Mouse (Mus musculus) forebrain, embryonic 14.5 days (tissue): ENCODE data around the gene Mr1. TPM values are rescaled to one million over a fixed set of nuclear protein-coding genes. Genes with fewer than 3 reads are reported as not detected.

Experiments
- ATAC-seq: fragments of 200-750 bp; cut with Nextera tagmentation; 2 replicates; pipeline ENCODE4 v1.8.0; 2017; ENCODE audit warnings: mild to moderate bottlenecking, moderate library complexity
- DNase-seq: peaks from one replicate; pipeline ENCODE4 v3.0.0-alpha.2; 2015; ENCODE audit warnings: low spot score
- H3K27ac ChIP-seq: fragments of 300-500 bp; sonication (generic); 2 replicates; pipeline ENCODE4 v1.5.1; 2014; ENCODE audit warnings: low read depth, mild to moderate bottlenecking, control low read depth, low read length, moderate library complexity
- H3K27me3 ChIP-seq: fragments of 300-500 bp; sonication (generic); replicated peaks from 2 replicates; pipeline ENCODE4 v1.6.1; 2014; ENCODE audit warnings: low read length, control low read depth, mixed read lengths; ENCODE audit not compliant: control insufficient read depth, insufficient read depth
- H3K36me3 ChIP-seq: fragments of 300-500 bp; sonication (generic); 2 replicates; pipeline ENCODE4 v1.6.1; 2014; ENCODE audit warnings: low read length, control low read depth; ENCODE audit not compliant: control insufficient read depth, insufficient read depth
- H3K4me1 ChIP-seq: fragments of 300-500 bp; sonication (generic); 2 replicates; pipeline ENCODE4 v1.6.1; 2014; ENCODE audit warnings: antibody characterized with exemption, low read length, control low read depth; ENCODE audit not compliant: control insufficient read depth, insufficient read depth
- H3K4me2 ChIP-seq: fragments of 300-500 bp; sonication (generic); 2 replicates; pipeline ENCODE4 v1.6.1; 2014; ENCODE audit warnings: mild to moderate bottlenecking, control low read depth, low read length
- H3K4me3 ChIP-seq: fragments of 300-500 bp; sonication (generic); 2 replicates; pipeline ENCODE4 v1.5.1; 2014; ENCODE audit warnings: low read depth, low read length, control low read depth
- H3K9ac ChIP-seq: fragments of 300-500 bp; sonication (generic); 2 replicates; pipeline ENCODE4 v1.6.1; 2014; ENCODE audit warnings: mild to moderate bottlenecking, low read length, control low read depth, moderate library complexity
- H3K9me3 ChIP-seq: fragments of 300-500 bp; sonication (generic); replicated peaks from 2 replicates; pipeline ENCODE4 v1.6.1; 2016; ENCODE audit warnings: low read length, control low read depth, mixed read lengths; ENCODE audit not compliant: control insufficient read depth
- WGBS: fragments of 180-500 bp; shearing (Covaris S2); extraction: QIAGEN DNeasy Blood & Tissue Kit; methylation state at CpG from one replicate; pipeline ENCODE4 v1.1.7; 2014; 5-methylcytosine and 5-hydroxymethylcytosine counted together
- polyA plus RNA-seq: library from polyadenylated mRNA; unstranded; fragments of >200 nt; fragmentation: Nextera tagmentation; extraction: Ambion mirVana; gene quantifications from 2 replicates; pipeline ENCODE4 v1.2.1, GENCODE M21; 2014

Mr1 gene
- polyA plus RNA-seq, 1 experiment from 2014 or later = 1.2 TPM

DNA sequence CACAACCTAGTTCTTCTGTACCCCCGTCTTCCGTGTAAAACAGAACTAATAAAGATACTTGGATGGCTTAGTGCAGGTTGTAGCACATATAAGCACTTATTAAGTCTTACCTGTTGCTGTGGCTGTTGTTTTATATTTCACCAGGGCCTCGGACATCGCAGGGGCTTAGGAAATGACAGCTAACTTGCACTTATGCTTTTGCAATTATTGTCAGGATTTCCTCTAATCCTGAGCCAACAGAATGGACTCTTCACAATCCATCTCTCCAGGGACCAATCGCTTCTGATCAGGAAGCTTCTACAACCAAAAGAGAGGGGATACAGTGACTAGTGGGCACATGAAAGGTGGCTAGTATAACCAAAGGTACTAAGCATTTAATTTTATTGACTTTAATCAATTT is 42.6 kb downstream of the Mr1 start:
- Histone ChIP-seq H3K9ac (no peak overlapping the region), H3K4me2 (no peak overlapping the region), H3K27me3 (no peaks in the 10 kb centered on the region), H3K9me3 (no peaks in the 10 kb centered on the region), H3K36me3 (no peaks in the 10 kb centered on the region), H3K4me3 (no peak overlapping the region), H3K4me1 (peaks cover 4% of the 10 kb centered on the region; the same call in 1 of the 2 replicates), H3K27ac (no peak overlapping the region)
- WGBS = 90% methylated on average over 5 of the region's 5 CpGs
- no peak for ATAC-seq
- no peak for DNase-seq

DNA sequence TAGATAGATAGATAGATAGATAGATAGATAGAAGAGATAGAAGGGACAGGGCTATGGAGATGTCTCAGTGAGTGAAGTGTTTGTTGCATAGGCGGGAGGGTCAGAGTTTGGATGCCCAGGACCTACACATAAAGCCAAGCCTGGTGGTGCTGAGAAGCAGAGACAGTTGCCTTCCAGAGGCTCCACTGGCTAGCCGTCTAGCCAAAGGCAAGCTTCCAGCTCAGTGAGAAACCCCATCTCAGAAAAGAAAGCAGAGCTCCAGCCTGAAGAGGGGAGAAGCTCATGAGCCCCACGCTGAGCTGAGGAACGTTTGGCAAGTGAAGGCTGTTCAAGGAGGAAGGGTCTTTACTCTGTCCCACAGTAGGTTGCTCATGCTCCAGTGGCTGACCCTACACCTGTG is 44.0 kb downstream of the Mr1 start:
- 84% methylated on average over 4 of the region's 4 CpGs for WGBS
- Histone ChIP-seq H3K9me3 (no peaks in the 10 kb centered on the region), H3K36me3 (no peaks in the 10 kb centered on the region), H3K4me2 (no peak overlapping the region), H3K4me1 (peaks cover 4% of the 10 kb centered on the region; the same call in 1 of the 2 replicates), H3K27me3 (no peaks in the 10 kb centered on the region), H3K9ac (no peak overlapping the region), H3K27ac (no peak overlapping the region), H3K4me3 (no peak overlapping the region)
- DNase-seq (no peak), ATAC-seq (no peak)

DNA sequence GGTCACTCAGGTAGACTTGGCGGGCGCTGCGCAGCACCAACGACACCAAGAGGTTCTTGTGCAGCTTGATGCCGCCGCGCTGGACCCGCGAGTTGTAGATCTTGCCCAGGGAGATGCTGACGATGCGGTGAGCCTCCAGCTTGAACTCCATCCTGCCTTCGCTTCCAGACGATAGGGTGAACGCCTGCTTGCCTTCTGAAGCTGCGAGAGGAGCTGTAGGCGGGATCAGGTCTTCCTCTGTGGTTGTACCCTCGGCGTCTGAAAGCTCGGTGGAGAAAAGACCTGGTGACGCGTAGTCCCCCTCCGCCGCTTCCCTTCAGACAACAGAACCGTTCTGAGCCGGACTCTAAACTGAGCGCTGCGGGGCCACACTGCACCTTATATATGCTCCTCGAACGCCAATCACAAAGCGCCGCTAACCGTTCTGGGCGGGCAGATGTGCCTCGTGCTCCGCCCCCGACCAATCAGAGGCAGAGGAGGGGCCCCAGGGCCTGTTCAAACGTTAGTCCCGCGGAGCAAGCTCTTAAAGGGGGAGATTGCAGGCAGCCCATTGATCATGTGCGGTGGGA is 47.2 kb downstream of the Mr1 start, which contains the start of gene Ier5:
TSS of gene Ier5 (minus strand) at position 357 of the 569 bp plus-strand sequence.
- under 1% methylated on average over 40 of the region's 40 CpGs for WGBS
- peak; percentile 99 for DNase-seq

DNA sequence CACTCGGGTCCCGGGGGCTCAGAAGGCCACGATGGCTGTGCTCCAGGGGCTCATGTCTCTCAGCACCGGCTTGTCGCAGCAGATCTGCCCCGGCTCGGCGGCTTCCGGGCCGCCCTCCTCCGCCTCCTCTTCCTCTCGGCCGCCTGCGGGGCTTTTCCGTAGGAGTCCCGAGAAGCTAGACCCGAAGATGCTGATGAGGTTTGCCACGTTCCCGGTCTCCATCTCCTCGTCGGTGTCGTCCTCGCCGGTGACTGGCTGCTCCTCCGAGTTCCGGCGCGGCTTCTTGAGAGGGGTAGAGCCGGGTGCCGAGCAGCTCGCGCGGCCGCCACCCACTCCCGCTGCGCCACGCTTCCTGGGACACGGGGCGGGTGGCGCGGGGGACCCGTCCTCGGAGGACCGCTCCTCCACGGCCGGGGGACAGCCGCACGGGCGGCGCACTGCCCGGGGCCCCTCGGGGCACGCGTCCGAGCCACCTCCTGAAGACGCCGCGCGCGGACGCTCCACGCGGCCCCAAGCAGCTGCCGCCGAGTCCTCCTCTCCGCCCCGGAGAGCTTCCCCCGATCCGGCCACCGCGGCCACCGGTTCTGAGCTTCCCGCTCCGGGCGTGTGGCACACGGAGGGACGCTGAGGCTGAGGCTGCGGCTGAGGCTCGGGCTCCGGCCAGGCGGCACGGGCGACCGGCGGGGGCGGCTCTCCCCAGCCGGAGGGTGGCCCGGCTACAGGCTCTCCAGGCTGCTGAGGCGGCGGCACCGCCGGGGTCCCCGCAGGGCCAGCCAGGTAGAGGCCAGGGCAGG is 47.9 kb downstream of the Mr1 start:
- H3K9me3 ChIP-seq = no peaks in the 10 kb centered on the region
- H3K4me2 ChIP-seq = peak overlapping the region; percentile 70
- WGBS = under 1% methylated on average over 77 of the region's 93 CpGs
- peak overlapping the region; percentile 100 for H3K9ac ChIP-seq
- ATAC-seq (peak; percentile 45), DNase-seq (peak; percentile 57)
- H3K27ac ChIP-seq = peak overlapping the region; percentile 89
- H3K27me3 ChIP-seq = no peaks in the 10 kb centered on the region
- H3K4me3 ChIP-seq = peak overlapping the region; percentile 98
- peaks cover 37% of the 10 kb centered on the region for H3K4me1 ChIP-seq
- H3K36me3 ChIP-seq = peaks cover 4% of the 10 kb centered on the region; the same call in 1 of the 2 replicates

More for the DNA sequence above, 47.2 kb downstream of the Mr1 start, which contains the start of gene Ier5:
- H3K36me3 ChIP-seq = peaks cover 4% of the 10 kb centered on the region; the same call in 1 of the 2 replicates
- H3K9ac ChIP-seq = peak within 1 kb of the TSS; percentile 100
- H3K27ac ChIP-seq = peak within 1 kb of the TSS; percentile 89
- ATAC-seq = peak; percentile 98
- no peaks in the 10 kb centered on the region for H3K27me3 ChIP-seq
- H3K4me1 ChIP-seq = peaks cover 32% of the 10 kb centered on the region
- H3K9me3 ChIP-seq = no peaks in the 10 kb centered on the region
- peak within 1 kb of the TSS; percentile 98 for H3K4me3 ChIP-seq
- peak within 1 kb of the TSS; percentile 70 for H3K4me2 ChIP-seq

DNA sequence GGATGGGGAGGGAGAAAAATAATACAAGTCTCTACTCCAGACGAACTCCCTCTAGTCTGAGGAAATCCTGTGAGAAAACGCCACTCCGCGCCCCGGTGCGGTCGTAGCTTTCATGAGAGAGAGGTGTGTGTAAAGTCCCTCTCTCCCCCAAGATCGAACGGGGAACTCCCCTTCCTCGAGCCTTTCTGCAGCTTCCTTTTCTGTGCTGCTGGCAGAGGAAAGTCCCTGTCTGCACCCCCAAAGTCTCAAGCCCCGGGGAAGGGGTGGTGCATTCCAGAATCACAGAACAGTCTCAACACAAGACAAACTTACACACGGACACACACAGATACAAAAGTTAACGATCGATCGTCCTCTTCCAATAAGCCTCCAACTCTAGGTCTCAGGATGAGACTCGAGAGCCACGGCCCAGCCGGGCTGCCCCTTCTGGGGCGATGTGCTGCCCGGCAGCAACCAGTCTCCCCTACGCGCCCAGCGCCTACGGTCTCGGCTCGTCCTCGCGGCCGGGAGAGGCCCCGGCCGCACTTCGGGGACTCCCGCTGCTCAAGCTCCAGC is 48.6 kb downstream of the Mr1 start:
- no peak for ATAC-seq
- peak overlapping the region; percentile 98 for H3K4me3 ChIP-seq

DNA sequence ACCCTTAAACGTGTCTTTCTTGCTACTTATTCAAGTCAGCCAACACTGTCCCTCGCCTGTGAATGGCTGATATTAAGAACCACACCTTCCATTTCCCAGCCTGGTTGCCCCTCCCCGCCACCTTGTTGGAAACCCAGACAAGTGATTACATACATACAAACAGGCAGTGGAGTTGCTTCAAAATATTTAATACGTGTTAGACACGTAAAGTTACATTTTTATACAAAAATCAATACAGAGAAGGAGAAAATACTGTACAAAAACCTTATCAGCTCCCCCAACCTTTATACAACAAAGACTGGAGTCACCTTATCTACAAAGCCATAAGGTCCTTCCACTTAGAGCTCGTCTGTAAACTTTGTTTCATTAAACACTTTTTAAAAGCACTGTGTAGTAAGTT is 49.3 kb downstream of the Mr1 start:
- H3K9me3 ChIP-seq = no peaks in the 10 kb centered on the region
- WGBS = 20% methylated on average over 6 of the region's 6 CpGs

More for the DNA sequence above, 48.6 kb downstream of the Mr1 start:
- peak overlapping the region; percentile 70 for H3K4me2 ChIP-seq
- WGBS = under 1% methylated on average over 33 of the region's 33 CpGs
- no peaks in the 10 kb centered on the region for H3K9me3 ChIP-seq
- peaks cover 4% of the 10 kb centered on the region; the same call in 1 of the 2 replicates for H3K36me3 ChIP-seq
- H3K4me1 ChIP-seq = peaks cover 43% of the 10 kb centered on the region
- H3K27me3 ChIP-seq = no peaks in the 10 kb centered on the region
- H3K9ac ChIP-seq = peak overlapping the region; percentile 100
- H3K27ac ChIP-seq = peak overlapping the region; percentile 89
- peak; percentile 56 for DNase-seq

DNA sequence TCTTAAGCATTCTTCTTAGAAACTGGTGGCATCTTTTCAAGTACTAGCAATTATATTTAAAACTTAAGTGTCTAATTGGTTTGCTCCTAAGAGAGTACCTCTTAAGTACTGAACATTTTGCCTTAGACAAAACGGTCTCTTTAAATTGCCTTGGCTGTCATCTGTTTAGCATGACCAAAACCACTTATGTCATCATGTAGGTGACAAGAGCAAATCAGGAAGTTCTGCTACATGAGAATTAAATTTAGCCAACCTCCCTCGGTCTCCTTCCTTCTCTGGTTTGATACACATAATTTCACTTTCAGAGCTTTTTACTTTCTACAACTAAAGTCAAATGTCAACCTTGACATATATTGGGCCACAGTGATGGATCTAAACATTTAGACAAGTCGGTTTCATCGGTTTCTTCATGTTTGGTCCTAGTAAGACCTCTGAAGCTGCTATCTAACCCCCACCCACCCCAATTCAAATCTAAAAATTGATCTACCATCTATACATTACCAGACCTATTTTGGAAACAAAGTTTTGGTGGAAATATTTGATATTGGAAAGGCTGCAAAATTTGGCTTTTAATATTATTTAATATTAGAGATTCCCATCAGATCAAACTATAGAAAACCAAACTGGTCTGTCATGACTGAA is 49.9 kb downstream of the Mr1 start:
- Histone ChIP-seq H3K27ac (no peak overlapping the region), H3K4me1 (peaks cover 56% of the 10 kb centered on the region), H3K4me2 (peak overlapping the region; percentile 70), H3K4me3 (peak overlapping the region; percentile 98), H3K36me3 (peaks cover 4% of the 10 kb centered on the region; the same call in 1 of the 2 replicates), H3K27me3 (no peaks in the 10 kb centered on the region), H3K9me3 (no peaks in the 10 kb centered on the region), H3K9ac (peak overlapping the region; percentile 100)
- DNase-seq (no peak), ATAC-seq (no peak)
- 69% methylated on average over 4 of the region's 4 CpGs for WGBS

More for the DNA sequence above, 49.3 kb downstream of the Mr1 start:
- Histone ChIP-seq H3K27ac (0 out of 2 replicates have a peak overlapping the region, but pooled peaks have one; percentile 89), H3K27me3 (no peaks in the 10 kb centered on the region), H3K9ac (peak overlapping the region; percentile 100), H3K4me1 (peaks cover 50% of the 10 kb centered on the region), H3K36me3 (peaks cover 4% of the 10 kb centered on the region; the same call in 1 of the 2 replicates), H3K4me2 (peak overlapping the region; percentile 70), H3K4me3 (peak overlapping the region; percentile 98)
- DNase-seq = peak; percentile 39
- ATAC-seq = no peak

DNA sequence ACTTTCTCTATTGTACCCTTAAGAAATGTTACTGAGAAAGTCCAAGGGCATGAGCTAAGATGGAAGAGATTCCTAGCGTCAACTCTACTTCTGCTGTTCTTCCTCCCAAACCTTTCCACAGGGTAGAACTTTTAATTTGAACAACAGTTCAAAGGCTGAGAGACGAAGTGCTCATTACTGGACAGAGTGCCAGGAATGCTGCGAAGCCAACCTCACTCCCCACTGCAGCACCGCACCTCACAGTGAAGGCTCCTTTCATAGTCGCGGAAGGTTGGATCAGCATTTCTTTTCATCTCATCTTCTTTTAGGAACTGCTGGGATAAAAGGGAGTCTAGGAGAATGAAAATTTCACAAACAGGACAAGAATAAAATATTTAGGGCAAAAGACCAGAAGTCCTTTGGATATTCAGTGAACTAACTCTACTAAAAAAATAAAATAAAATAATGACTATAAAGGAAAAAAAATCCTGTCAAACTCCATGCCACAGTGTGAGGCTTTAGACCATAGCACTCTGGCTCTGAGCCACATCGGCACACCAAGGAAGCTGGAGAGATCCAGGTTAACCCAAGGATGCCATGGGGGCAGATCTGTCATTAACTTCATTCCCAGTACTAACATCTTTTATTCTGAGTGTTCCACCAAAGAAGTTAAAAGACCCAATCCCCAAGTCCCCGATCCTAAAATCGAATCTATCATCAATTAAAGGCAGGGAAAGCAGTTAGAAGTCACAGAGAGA is 52.5 kb downstream of the Mr1 start:
- H3K4me1 ChIP-seq = peaks cover 53% of the 10 kb centered on the region
- H3K27me3 ChIP-seq = no peaks in the 10 kb centered on the region
- WGBS = 28% methylated on average over 9 of the region's 9 CpGs
- ATAC-seq (no peak), DNase-seq (peak; percentile 56)
- H3K4me2 ChIP-seq = no peak overlapping the region
- no peak overlapping the region for H3K9ac ChIP-seq
- H3K27ac ChIP-seq = peak overlapping the region; percentile 45; the same call in 1 of the 2 replicates
- H3K9me3 ChIP-seq = no peaks in the 10 kb centered on the region
- peaks cover 4% of the 10 kb centered on the region; the same call in 1 of the 2 replicates for H3K36me3 ChIP-seq
- H3K4me3 ChIP-seq = no peak overlapping the region
